Mouse (Mus musculus) hindbrain, embryonic 15.5 days (tissue): ENCODE results near the gene Ptpre. TPM values are rescaled to one million over a fixed set of nuclear protein-coding genes. Genes with fewer than 3 reads are reported as not detected.
"Not testable (repeated sequence)": the region's sequence is repeated elsewhere in the genome, so short reads cannot be mapped to it uniquely, and the experiment has no call there.

Source experiments
- ATAC-seq: fragments of 200-750 bp; cut with Nextera tagmentation; 2 replicates; pipeline ENCODE4 v1.8.0; 2017; ENCODE audit warnings: low read depth, moderate number of reproducible peaks, moderate TSS enrichment; ENCODE audit not compliant: low FRiP score
- H3K27ac ChIP-seq: fragments of 300-500 bp; sonication (generic); replicated peaks from 2 replicates; pipeline ENCODE4 v1.5.1; 2015; ENCODE audit warnings: mild to moderate bottlenecking, inconsistent platforms
- H3K27me3 ChIP-seq: fragments of 300-500 bp; sonication (generic); 2 replicates; pipeline ENCODE4 v1.6.1; 2015; ENCODE audit warnings: control low read depth, inconsistent platforms
- H3K36me3 ChIP-seq: fragments of 300-500 bp; sonication (generic); 2 replicates; pipeline ENCODE4 v1.6.1; 2015; ENCODE audit warnings: control low read depth, inconsistent platforms
- H3K4me1 ChIP-seq: fragments of 300-500 bp; sonication (generic); replicated peaks from 2 replicates; pipeline ENCODE4 v1.6.1; 2015; ENCODE audit warnings: control low read depth, inconsistent platforms
- H3K4me2 ChIP-seq: fragments of 300-500 bp; sonication (generic); 2 replicates; pipeline ENCODE4 v1.6.1; 2015; ENCODE audit warnings: moderate library complexity, mild to moderate bottlenecking, inconsistent platforms
- H3K4me3 ChIP-seq: fragments of 300-500 bp; sonication (generic); 2 replicates; pipeline ENCODE4 v1.5.1; 2015; ENCODE audit warnings: mild to moderate bottlenecking, inconsistent platforms
- H3K9ac ChIP-seq: fragments of 300-500 bp; sonication (generic); 2 replicates; pipeline ENCODE4 v1.6.1; 2015; ENCODE audit warnings: inconsistent platforms
- H3K9me3 ChIP-seq: fragments of 300-500 bp; sonication (generic); 2 replicates; pipeline ENCODE4 v1.6.1; 2016; ENCODE audit warnings: control low read depth, inconsistent platforms
- WGBS: fragments of 180-500 bp; shearing (Covaris S2); methylation state at CpG from one replicate; pipeline ENCODE4 v1.1.7; 2015; 5-methylcytosine and 5-hydroxymethylcytosine counted together
- polyA plus RNA-seq: library from polyadenylated mRNA; unstranded; fragments of >200 nt; fragmentation: Nextera tagmentation; extraction: Ambion mirVana; gene quantifications from 2 replicates; pipeline ENCODE4 v1.2.1, GENCODE M21; 2015

The Ptpre gene
- polyA plus RNA-seq, 1 experiment from 2014 or later: 8.4 TPM

DNA sequence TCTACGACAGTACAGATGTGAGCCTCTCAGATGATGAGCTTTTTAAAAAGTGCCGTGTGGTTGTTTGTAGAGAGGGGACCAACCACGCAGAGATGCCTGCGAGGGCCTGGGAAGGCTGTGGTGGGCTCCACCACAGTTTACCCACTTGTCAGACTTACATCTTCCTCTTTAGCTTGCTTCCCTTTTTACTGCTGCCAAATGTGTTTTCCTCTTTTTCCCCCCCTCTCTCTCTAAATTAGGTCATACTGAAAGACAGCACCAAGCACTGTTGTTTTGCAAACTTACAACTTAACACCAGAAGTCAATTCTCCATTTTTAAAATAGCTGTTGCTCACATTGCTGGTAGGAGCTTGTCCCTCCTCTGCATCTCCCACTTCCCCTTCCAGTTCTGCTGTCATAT is 117.8 kb downstream of the Ptpre start:
- 94% methylated on average over 4 of the region's 4 CpGs for WGBS
- Histone ChIP-seq H3K4me3 (no peak overlapping the region), H3K9me3 (no peaks in the 10 kb centered on the region), H3K27me3 (no peaks in the 10 kb centered on the region), H3K27ac (no peak overlapping the region), H3K4me2 (no peak overlapping the region), H3K9ac (no peak overlapping the region), H3K36me3 (no peaks in the 10 kb centered on the region), H3K4me1 (no peaks in the 10 kb centered on the region)
- no peak for ATAC-seq

DNA sequence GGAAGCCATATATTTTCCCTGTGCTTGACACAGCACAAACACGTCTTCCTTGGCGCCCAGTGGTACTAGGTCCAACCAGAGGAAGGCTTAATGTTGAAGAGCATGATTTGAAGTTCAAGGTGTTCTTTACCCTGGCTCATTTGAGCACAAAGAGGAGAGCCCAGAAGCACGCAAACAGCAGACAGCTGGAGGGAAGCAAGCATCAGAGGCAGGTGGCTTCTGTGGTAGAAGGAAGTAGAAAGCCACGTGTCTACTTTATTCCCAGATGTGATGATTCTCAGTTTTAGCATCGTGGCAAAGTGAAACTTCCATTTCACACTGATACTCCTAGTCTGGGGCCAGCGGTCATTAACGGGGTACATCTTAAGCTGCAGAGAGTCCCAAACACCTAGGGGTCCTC is 120.9 kb downstream of the Ptpre start:
- no peak overlapping the region for H3K27ac ChIP-seq
- no peak for ATAC-seq
- no peaks in the 10 kb centered on the region for H3K27me3 ChIP-seq
- WGBS: 92% methylated on average over 7 of the region's 7 CpGs
- H3K4me1 ChIP-seq: no peaks in the 10 kb centered on the region
- no peaks in the 10 kb centered on the region for H3K9me3 ChIP-seq
- no peak overlapping the region for H3K4me3 ChIP-seq
- no peaks in the 10 kb centered on the region for H3K36me3 ChIP-seq
- no peak overlapping the region for H3K9ac ChIP-seq
- H3K4me2 ChIP-seq: no peak overlapping the region

DNA sequence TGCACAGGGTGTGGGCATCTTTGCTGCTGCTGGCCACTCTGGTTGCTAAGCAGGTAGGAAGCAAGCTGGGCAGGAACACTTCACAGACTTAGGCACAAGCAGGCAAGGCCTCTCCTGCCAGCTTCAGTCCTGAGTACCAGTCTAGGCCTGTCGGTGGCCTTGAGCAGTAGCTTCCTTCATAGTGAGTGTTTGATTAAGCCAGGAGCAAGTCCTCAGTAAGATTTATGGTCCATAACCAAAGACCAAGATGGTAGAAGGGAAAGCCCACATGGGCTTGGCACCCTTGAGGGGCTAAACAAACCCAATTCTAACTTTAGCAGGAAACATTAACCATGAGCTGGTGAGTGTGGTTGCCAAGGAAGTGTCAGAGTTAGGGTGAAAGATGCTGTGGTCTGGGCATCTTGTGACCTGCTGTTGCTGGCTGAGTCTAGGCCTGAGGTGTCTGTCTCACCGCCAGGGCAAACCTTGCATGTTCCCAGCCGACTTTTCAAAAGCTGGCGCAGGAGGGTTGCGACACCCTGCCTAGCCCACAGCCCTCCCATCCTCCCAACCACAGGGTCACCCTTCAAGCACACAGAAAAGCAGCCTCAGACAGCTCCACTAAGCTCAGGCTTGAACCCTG is 122.1 kb downstream of the Ptpre start:
- no peak overlapping the region for H3K9ac ChIP-seq
- no peaks in the 10 kb centered on the region for H3K9me3 ChIP-seq
- no peak overlapping the region for H3K4me3 ChIP-seq
- ATAC-seq: no peak
- WGBS: 86% methylated on average over 5 of the region's 5 CpGs
- no peak overlapping the region for H3K27ac ChIP-seq
- no peak overlapping the region for H3K4me2 ChIP-seq
- H3K27me3 ChIP-seq: no peaks in the 10 kb centered on the region
- no peaks in the 10 kb centered on the region for H3K36me3 ChIP-seq
- H3K4me1 ChIP-seq: no peaks in the 10 kb centered on the region

- Histone ChIP-seq H3K9me3 (no peaks in the 10 kb centered on the region), H3K4me3 (no peak overlapping the region), H3K36me3 (no peaks in the 10 kb centered on the region), H3K27me3 (no peaks in the 10 kb centered on the region), H3K4me2 (no peak overlapping the region), H3K27ac (no peak overlapping the region), H3K9ac (no peak overlapping the region), H3K4me1 (no peaks in the 10 kb centered on the region)
- no peak for ATAC-seq
These were observed 123.0 kb downstream of the Ptpre start for GRCm38 (mm10) chr7:135660314-135660713.

DNA sequence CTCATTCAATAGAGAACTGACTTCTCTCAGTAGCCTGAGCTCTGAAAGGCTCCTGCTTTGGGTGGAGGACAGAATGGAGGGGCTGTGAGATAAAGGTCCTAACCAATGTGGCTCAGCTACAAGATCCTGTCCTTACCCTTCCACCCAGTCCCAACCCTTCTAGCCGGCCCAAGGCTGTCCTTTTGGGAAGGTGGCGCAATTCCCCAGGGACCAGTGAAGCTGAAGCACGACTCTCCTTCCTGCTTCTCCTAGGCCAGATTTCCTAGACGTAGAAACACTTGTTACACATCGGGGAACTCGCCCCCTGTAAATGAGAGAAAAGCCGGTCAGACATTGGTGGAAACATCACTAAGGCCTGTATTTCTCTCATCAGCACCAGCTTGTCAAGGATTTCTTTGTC is 126.9 kb downstream of the Ptpre start:
- 78% methylated on average over 7 of the region's 7 CpGs for WGBS
- Histone ChIP-seq H3K4me1 (0 out of 2 replicates have a peak, but pooled peaks cover 2% of the 10 kb centered on the region), H3K9ac (no peak overlapping the region), H3K27ac (no peak overlapping the region), H3K27me3 (no peaks in the 10 kb centered on the region), H3K4me2 (no peak overlapping the region), H3K36me3 (no peaks in the 10 kb centered on the region), H3K9me3 (no peaks in the 10 kb centered on the region), H3K4me3 (no peak overlapping the region)
- ATAC-seq: no peak

DNA sequence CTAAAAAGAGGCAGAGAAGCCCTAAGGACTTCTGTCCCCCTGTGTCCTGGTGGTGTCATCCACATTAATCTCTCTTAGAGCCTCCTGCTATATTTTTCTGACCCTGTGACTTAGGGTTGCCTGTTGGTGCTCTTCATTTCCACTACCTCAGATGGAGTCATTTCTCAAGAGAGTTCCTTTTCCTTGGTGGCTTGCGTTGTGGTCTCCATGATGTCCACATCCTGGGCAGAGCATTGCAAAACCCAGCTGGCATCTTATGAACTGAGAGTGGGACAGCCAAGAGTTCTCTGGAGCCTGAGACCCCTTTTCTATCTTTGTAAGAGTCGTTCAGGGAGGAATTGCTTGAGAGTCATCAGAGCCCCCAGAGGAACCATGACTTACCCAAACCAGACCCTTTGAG is 129.0 kb downstream of the Ptpre start:
- 89% methylated on average over 2 of the region's 2 CpGs for WGBS
- ATAC-seq: no peak
- H3K9me3 ChIP-seq: no peaks in the 10 kb centered on the region
- H3K9ac ChIP-seq: no peak overlapping the region
- H3K27me3 ChIP-seq: no peaks in the 10 kb centered on the region
- H3K4me3 ChIP-seq: no peak overlapping the region
- H3K36me3 ChIP-seq: no peaks in the 10 kb centered on the region
- H3K27ac ChIP-seq: no peak overlapping the region
- H3K4me1 ChIP-seq: 0 out of 2 replicates have a peak, but pooled peaks cover 2% of the 10 kb centered on the region
- no peak overlapping the region for H3K4me2 ChIP-seq

DNA sequence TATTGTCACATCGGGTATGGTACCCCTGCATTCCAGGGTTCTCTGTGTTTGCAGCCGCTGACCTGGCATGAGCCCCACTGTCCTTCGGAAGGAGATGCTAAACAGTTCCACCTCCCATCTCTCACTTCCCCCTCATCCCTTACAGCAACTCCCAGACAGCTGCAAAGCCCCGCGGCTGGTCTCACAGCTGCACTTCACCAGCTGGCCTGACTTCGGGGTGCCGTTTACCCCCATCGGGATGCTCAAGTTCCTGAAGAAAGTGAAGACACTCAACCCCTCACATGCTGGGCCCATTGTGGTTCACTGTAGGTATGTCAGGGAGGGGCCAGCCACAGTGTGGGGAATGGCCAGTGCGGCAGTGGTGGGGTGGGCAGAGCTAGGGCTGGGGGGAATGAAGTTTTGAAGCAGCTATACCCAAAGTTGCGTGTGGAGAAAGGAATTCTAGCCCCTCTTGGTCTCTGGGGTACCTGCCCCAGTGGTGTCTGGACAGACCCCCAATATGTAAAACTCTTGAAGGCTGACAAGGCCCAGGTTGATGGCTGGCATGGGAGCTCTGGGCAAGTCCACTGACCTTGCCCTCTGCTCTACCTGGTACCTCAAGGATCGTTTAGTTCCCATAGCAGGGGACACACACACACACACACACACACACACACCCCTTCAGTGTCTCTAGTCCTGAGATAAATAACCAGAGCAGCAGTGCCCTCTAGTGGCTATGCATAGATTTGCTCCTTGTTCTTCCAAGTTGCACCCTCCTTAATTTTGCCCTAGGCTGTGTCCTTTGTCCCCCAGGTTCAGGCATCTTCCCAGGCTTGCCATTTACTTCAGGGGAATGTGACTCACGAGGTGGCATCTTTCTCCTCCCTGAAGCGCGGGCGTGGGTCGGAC is 131.8 kb downstream of the Ptpre start:
- 35% methylated on average over 16 of the region's 16 CpGs for WGBS
- Histone ChIP-seq H3K4me1 (0 out of 2 replicates have a peak, but pooled peaks cover 2% of the 10 kb centered on the region), H3K4me3 (no peak overlapping the region), H3K27me3 (no peaks in the 10 kb centered on the region), H3K4me2 (no peak overlapping the region), H3K9ac (no peak overlapping the region), H3K9me3 (no peaks in the 10 kb centered on the region), H3K27ac (no peak overlapping the region), H3K36me3 (no peaks in the 10 kb centered on the region)
- ATAC-seq: peak; percentile 38; the same call in 1 of the 2 replicates

DNA sequence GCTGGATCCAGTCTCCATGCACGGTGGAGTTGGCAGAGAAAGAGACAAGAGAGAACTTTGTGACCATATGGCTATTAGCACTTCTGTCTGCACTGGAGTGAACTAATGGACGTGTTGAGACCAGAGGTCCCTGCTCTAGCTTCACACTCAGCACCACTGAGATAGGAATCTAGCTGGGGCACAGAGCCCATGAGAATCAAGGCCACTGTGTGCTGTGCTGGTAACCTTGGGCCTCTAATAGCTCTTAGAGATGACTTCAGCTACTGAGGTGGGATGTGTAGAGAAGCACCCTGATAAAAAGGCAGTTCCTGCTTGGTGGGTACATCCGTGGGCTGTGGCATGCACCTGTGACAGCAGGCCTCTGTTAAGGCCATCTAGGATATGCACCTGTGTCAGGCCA is 136.3 kb downstream of the Ptpre start:
- H3K36me3 ChIP-seq: no peaks in the 10 kb centered on the region
- no peak overlapping the region for H3K4me3 ChIP-seq
- H3K27ac ChIP-seq: no peak overlapping the region
- no peak overlapping the region for H3K9ac ChIP-seq
- H3K4me1 ChIP-seq: no peaks in the 10 kb centered on the region
- 54% methylated on average over 3 of the region's 3 CpGs for WGBS
- no peak overlapping the region for H3K4me2 ChIP-seq
- no peaks in the 10 kb centered on the region for H3K27me3 ChIP-seq
- ATAC-seq: no peak
- H3K9me3 ChIP-seq: no peaks in the 10 kb centered on the region

- Histone ChIP-seq H3K4me3 (no peak overlapping the region), H3K27ac (no peak overlapping the region), H3K9ac (no peak overlapping the region), H3K36me3 (no peaks in the 10 kb centered on the region), H3K27me3 (no peaks in the 10 kb centered on the region), H3K4me1 (no peaks in the 10 kb centered on the region), H3K9me3 (no peaks in the 10 kb centered on the region), H3K4me2 (no peak overlapping the region)
- ATAC-seq: no peak
- 81% methylated on average over 8 of the region's 8 CpGs for WGBS
These were observed 139.4 kb downstream of the Ptpre start for GRCm38 (mm10) chr7:135676722-135677121.

DNA sequence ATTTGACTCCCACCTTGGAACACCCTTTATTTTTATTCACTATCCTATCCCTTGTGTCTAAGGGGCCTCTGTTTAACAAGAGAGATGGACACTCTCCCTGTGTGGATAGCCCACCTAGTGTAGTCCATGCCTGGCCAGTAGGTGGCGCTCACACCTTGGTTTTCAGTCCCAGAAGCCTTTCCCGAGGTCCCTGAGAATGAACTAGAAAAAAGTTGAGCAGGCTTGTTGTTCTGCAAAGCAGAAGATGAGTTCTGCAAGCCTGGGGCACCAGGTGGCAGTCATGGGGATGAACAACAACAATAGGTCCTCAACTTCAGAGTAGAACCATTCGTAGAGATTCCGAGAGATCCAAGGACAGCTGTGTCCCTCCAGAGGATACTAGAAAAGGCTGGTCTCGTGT is 143.1 kb downstream of the Ptpre start:
- Histone ChIP-seq H3K4me3 (no peak overlapping the region), H3K27ac (no peak overlapping the region), H3K4me2 (no peak overlapping the region), H3K4me1 (no peaks in the 10 kb centered on the region), H3K9me3 (no peaks in the 10 kb centered on the region), H3K36me3 (no peaks in the 10 kb centered on the region), H3K9ac (no peak overlapping the region), H3K27me3 (no peaks in the 10 kb centered on the region)
- ATAC-seq: no peak
- WGBS: 72% methylated on average over 5 of the region's 5 CpGs

- WGBS: 65% methylated on average over 4 of the region's 4 CpGs
- H3K27ac ChIP-seq, H3K9me3 ChIP-seq, H3K9ac ChIP-seq, H3K36me3 ChIP-seq, H3K4me3 ChIP-seq, H3K4me2 ChIP-seq, H3K4me1 ChIP-seq, H3K27me3 ChIP-seq, ATAC-seq: not testable (repeated sequence)
These were observed 146.8 kb downstream of the Ptpre start for GRCm38 (mm10) chr7:135684098-135684497.

DNA sequence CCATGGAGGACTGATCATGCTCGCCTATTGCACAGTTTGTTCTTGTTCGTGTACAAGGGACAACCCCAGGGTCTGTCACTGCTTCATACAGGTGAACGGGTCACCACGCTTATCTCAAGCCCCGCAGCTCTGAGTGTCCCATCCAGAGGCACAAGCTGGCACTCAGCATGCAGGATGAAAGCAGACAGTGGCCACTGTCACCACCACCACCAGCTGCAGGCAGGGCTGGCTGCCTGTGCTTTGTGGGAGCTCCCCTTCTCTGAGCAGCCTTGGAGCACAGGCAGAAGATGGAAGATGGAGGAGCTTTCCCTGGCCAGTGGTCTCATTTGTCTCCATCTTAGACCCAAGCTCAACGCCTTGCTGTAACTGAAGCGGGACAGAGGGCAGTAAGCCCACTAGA is 147.7 kb downstream of the Ptpre start:
- Histone ChIP-seq H3K4me3 (no peak overlapping the region), H3K9ac (no peak overlapping the region), H3K4me1 (no peaks in the 10 kb centered on the region), H3K36me3 (no peaks in the 10 kb centered on the region), H3K4me2 (no peak overlapping the region), H3K9me3 (no peaks in the 10 kb centered on the region), H3K27ac (no peak overlapping the region), H3K27me3 (no peaks in the 10 kb centered on the region)
- 85% methylated on average over 7 of the region's 7 CpGs for WGBS
- no peak for ATAC-seq
